Mouse (Mus musculus) limb, embryonic 12.5 days (tissue): ENCODE results near the gene Gas7. TPM values are rescaled to one million over a fixed set of nuclear protein-coding genes. Genes with fewer than 3 reads are reported as not detected.
A peak's percentile ranks its signal among the peaks of the same experiment; 100 is the strongest.

Experiments
- ATAC-seq: fragments of 200-750 bp; cut with Nextera tagmentation; 2 replicates; pipeline ENCODE4 v1.8.0; 2017; ENCODE audit warnings: low read depth, moderate TSS enrichment; ENCODE audit not compliant: insufficient number of reproducible peaks, insufficient read depth, low FRiP score, low TSS enrichment
- H3K27ac ChIP-seq: fragments of 300-500 bp; sonication (generic); 2 replicates; pipeline ENCODE4 v1.5.1; 2016; ENCODE audit warnings: mild to moderate bottlenecking, moderate library complexity
- H3K27me3 ChIP-seq: fragments of 300-500 bp; sonication (generic); 2 replicates; pipeline ENCODE4 v1.6.1; 2016; ENCODE audit warnings: mild to moderate bottlenecking, moderate library complexity
- H3K36me3 ChIP-seq: fragments of 300-500 bp; sonication (generic); 2 replicates; pipeline ENCODE4 v1.6.1; 2016; ENCODE audit warnings: mild to moderate bottlenecking, moderate library complexity
- H3K4me1 ChIP-seq: fragments of 300-500 bp; sonication (generic); replicated peaks from 2 replicates; pipeline ENCODE4 v1.6.1; 2016
- H3K4me2 ChIP-seq: fragments of 300-500 bp; sonication (generic); 2 replicates; pipeline ENCODE4 v1.6.1; 2016; ENCODE audit warnings: mild to moderate bottlenecking, moderate library complexity
- H3K4me3 ChIP-seq: fragments of 300-500 bp; sonication (generic); replicated peaks from 2 replicates; pipeline ENCODE4 v1.5.1; 2016; ENCODE audit warnings: mild to moderate bottlenecking
- H3K9ac ChIP-seq: fragments of 300-500 bp; sonication (generic); replicated peaks from 2 replicates; pipeline ENCODE4 v1.6.1; 2016; ENCODE audit warnings: mild to moderate bottlenecking, moderate library complexity
- H3K9me3 ChIP-seq: fragments of 300-500 bp; sonication (generic); 2 replicates; pipeline ENCODE4 v1.6.1; 2016; ENCODE audit warnings: mild to moderate bottlenecking, moderate library complexity
- WGBS: fragments of 180-500 bp; shearing (Covaris S2); methylation state at CpG from one replicate; pipeline ENCODE4 v1.1.7; 2016; 5-methylcytosine and 5-hydroxymethylcytosine counted together
- polyA plus RNA-seq: library from polyadenylated mRNA; unstranded; fragments of >200 nt; fragmentation: Nextera tagmentation; extraction: Ambion mirVana; gene quantifications from 2 replicates; pipeline ENCODE4 v1.2.1, GENCODE M21; 2016

The Gas7 gene
- polyA plus RNA-seq, 1 experiment from 2014 or later = 4.3 TPM

DNA sequence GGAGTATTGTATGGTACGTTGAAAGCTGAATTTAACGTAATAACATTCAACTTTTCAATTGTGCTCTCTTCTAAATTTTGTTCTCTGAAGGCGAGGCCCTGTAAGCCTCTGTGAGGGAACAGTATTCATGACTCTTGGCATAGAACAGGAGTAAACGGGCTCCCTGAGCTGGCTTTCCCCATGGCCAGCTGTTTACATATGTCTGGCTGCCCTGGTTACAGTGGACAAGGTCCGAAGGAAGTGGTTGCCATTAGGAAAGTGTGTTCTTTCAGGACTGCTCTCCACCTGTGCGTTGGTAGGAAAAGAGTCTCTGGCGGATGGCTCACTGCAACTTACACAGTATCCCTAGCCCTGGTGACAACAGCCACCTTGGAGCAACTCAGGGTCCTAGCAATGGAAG lies 171.9 kb downstream of the Gas7 start:
- Histone ChIP-seq H3K36me3 (no peaks in the 10 kb centered on the region), H3K4me1 (no peaks in the 10 kb centered on the region), H3K27ac (no peak overlapping the region), H3K4me2 (no peak overlapping the region), H3K9me3 (no peaks in the 10 kb centered on the region), H3K9ac (no peak overlapping the region), H3K27me3 (no peaks in the 10 kb centered on the region), H3K4me3 (no peak overlapping the region)
- 85% methylated on average over 7 of the region's 7 CpGs for WGBS
- no peak for ATAC-seq

DNA sequence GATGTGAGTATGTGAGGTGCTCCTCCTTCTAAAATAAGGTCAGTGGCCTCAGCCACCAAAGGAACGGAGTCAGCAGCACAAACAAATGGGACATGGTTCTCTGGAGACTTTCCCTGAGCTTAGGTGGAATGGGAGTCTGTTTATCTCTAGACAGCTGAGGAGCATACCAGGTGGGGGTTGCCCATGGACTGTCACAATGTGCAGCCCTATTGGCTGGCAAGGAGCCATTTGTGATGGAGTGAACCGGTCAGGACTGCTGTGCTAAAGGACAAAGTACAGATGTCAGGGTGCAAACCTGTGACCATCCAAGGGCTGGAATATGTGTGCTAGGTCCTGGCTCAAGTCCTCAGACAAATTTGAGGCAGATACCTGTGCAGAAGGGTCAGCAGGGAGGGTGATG lies 173.3 kb downstream of the Gas7 start:
- 81% methylated on average over 2 of the region's 2 CpGs for WGBS
- no peak overlapping the region for H3K27ac ChIP-seq
- no peaks in the 10 kb centered on the region for H3K36me3 ChIP-seq
- ATAC-seq = no peak
- no peak overlapping the region for H3K9ac ChIP-seq
- H3K4me2 ChIP-seq = no peak overlapping the region
- H3K9me3 ChIP-seq = no peaks in the 10 kb centered on the region
- H3K4me1 ChIP-seq = peaks cover 6% of the 10 kb centered on the region
- H3K4me3 ChIP-seq = no peak overlapping the region
- H3K27me3 ChIP-seq = no peaks in the 10 kb centered on the region

DNA sequence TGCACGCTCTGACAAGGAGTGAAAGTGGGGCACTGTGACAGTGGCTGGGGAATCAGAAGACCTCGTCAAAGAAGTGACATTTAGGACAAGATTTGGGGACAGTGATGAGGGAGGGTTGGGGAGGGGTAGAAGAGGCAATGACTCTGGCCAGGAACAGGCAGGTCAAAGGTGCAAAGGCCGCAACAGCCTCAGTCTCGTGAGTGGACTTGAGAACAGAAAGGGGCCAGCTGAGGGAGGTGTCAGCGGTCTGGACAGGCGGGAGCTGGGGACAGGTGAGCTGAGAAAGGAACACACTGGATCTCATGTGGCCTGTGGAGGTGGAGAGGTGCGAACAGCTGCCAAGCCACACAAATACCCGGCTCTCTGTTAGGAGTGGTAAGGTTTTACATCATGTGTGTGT lies 177.7 kb downstream of the Gas7 start:
- H3K9me3 ChIP-seq = no peaks in the 10 kb centered on the region
- H3K36me3 ChIP-seq = no peaks in the 10 kb centered on the region
- no peak overlapping the region for H3K4me3 ChIP-seq
- no peak overlapping the region for H3K9ac ChIP-seq
- 0 out of 2 replicates have a peak overlapping the region, but pooled peaks have one; percentile 80 for H3K27ac ChIP-seq
- H3K27me3 ChIP-seq = no peaks in the 10 kb centered on the region
- no peak overlapping the region for H3K4me2 ChIP-seq
- H3K4me1 ChIP-seq = peaks cover 25% of the 10 kb centered on the region
- ATAC-seq = no peak
- WGBS = 71% methylated on average over 8 of the region's 8 CpGs

DNA sequence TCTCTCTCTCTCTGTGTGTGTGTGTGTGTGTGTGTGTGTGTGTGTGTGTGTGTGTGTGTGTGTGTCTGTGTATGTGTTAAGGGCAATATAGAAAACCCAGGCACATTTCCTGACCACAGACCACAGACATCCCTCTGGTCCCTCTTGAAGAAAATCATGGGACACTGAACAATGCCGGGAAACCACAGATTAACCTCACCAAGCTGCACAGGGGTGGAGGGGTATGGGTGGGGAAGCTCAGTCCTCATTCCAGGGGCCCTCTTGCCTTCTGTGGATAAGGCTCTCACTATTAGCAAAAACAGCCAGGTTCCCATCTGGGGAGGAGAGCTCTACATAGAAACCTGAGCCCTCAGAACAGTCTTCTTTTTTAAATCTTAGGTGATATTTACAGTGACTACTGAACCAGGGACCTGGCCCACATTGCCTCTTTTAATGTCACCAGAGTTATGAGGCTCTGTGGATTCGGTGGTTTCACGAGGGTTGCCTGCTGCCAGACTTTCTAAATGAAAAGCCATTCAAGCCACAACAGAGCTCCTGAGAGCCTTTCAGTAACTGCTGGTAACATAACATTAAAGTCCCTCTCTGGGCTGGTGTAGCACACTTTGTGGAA lies 178.5 kb downstream of the Gas7 start:
- Histone ChIP-seq H3K9ac (no peak overlapping the region), H3K36me3 (no peaks in the 10 kb centered on the region), H3K9me3 (no peaks in the 10 kb centered on the region), H3K27ac (peak overlapping the region; percentile 80), H3K4me3 (no peak overlapping the region), H3K4me1 (peaks cover 25% of the 10 kb centered on the region), H3K4me2 (no peak overlapping the region), H3K27me3 (no peaks in the 10 kb centered on the region)
- 43% methylated on average over 3 of the region's 3 CpGs for WGBS
- peak; percentile 73 for ATAC-seq

DNA sequence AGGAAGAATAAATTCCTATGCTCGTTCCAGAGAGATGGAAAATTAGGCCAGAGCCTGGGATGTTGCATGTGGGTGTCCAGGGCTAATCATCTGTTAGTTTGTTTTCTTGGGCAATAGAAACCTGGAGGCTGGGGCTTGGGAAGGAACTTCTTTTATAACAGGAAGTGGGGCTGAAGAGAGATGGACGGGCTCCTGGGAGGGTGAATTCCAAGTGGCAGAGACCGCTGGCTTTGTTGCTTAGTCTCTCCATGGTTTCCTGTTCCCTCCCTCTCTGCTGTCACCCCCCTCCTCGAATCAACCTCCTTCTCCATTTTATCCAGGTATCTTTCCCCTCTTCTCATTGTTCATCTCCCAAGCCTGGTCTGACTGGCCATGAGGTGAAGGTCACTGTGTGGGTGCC lies 181.0 kb downstream of the Gas7 start:
- no peaks in the 10 kb centered on the region for H3K36me3 ChIP-seq
- H3K27me3 ChIP-seq = no peaks in the 10 kb centered on the region
- no peak for ATAC-seq
- peaks cover 25% of the 10 kb centered on the region for H3K4me1 ChIP-seq
- 56% methylated on average over 4 of the region's 4 CpGs for WGBS
- no peak overlapping the region for H3K9ac ChIP-seq
- no peak overlapping the region for H3K4me3 ChIP-seq
- H3K27ac ChIP-seq = no peak overlapping the region
- no peak overlapping the region for H3K4me2 ChIP-seq
- no peaks in the 10 kb centered on the region for H3K9me3 ChIP-seq

DNA sequence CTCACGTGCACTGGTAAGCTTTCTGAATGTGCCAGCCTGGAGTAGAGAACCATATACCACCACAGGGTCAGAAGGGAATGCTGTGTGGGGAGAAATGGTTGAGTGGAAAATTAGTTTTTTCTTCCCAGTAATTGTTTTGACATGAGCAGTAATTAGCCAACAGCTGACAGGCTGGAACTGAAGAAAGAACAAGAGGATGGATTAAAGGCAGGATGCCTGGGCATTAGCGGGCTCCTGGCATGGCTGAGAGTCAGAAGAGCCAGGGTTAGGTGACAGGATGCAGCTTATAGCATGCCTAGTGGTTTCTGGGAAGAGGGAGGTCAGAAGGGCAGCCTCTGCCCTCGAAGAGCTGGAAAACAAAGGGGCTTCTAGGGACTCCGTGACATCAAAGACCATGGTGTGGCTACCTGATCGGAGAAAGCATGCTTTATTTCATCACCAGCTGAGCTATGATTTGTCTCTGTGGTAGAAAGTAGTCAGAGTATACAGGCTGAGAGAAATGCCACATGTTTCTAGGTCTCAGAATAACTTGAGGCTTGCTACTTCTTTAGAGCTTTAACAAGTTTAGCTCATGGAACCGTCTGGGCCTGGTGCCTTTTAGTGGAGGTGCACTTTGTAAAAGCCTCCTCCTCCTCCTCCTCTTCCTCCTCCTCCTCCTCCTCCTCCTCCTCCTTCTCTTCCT lies 181.8 kb downstream of the Gas7 start:
- H3K4me2 ChIP-seq = no peak overlapping the region
- H3K27ac ChIP-seq = no peak overlapping the region
- no peaks in the 10 kb centered on the region for H3K27me3 ChIP-seq
- no peaks in the 10 kb centered on the region for H3K9me3 ChIP-seq
- ATAC-seq = no peak
- H3K4me3 ChIP-seq = no peak overlapping the region
- H3K36me3 ChIP-seq = no peaks in the 10 kb centered on the region
- H3K9ac ChIP-seq = no peak overlapping the region
- 60% methylated on average over 6 of the region's 6 CpGs for WGBS
- peaks cover 25% of the 10 kb centered on the region for H3K4me1 ChIP-seq

DNA sequence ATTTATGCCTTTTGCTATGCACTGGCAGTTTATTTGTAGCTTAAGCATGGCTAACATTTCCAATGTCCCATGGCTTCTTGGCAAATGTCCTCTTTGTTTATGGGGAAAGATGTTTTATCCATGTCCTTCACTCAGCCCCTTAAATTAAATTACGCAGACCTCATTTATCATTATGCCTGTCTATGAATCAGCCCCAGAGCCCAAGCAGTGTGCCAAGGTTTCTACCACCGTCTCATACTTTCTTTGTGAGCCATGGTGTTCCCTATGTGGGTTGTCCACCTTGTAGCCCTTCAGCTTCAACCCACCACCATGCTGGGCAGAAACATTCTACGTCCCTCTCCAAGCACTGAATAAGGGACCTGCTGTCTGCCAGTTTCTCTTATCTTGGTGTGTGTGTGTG lies 183.2 kb downstream of the Gas7 start:
- no peaks in the 10 kb centered on the region for H3K9me3 ChIP-seq
- no peak overlapping the region for H3K4me3 ChIP-seq
- no peak overlapping the region for H3K9ac ChIP-seq
- no peak overlapping the region for H3K4me2 ChIP-seq
- no peaks in the 10 kb centered on the region for H3K27me3 ChIP-seq
- no peak for ATAC-seq
- H3K4me1 ChIP-seq = peaks cover 20% of the 10 kb centered on the region
- no peaks in the 10 kb centered on the region for H3K36me3 ChIP-seq
- WGBS = 92% methylated on average over 3 of the region's 3 CpGs
- no peak overlapping the region for H3K27ac ChIP-seq

DNA sequence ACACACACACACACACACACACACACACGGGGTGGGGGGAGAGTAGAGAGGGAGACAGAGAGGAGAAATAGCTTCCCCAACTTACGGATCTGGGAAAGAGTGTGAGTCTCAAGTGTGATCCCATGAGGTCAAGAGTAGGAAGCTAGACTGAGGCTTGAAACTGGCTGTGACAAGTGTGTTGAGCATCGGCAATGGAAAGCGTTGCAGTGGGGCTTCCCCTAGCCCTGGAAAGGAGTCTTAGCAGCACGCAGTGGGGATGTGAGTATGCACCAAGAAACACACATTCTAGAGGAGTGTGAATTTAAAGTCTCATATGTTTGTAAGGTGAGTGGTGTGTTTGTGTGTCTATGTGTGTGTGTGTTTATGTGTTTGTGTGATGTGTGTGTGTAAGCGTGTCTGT lies 185.1 kb downstream of the Gas7 start:
- Histone ChIP-seq H3K36me3 (no peaks in the 10 kb centered on the region), H3K9ac (no peak overlapping the region), H3K4me3 (no peak overlapping the region), H3K4me1 (0 out of 2 replicates have a peak, but pooled peaks cover 3% of the 10 kb centered on the region), H3K4me2 (no peak overlapping the region), H3K9me3 (no peaks in the 10 kb centered on the region), H3K27me3 (no peaks in the 10 kb centered on the region), H3K27ac (no peak overlapping the region)
- WGBS = 92% methylated on average over 6 of the region's 6 CpGs
- no peak for ATAC-seq

DNA sequence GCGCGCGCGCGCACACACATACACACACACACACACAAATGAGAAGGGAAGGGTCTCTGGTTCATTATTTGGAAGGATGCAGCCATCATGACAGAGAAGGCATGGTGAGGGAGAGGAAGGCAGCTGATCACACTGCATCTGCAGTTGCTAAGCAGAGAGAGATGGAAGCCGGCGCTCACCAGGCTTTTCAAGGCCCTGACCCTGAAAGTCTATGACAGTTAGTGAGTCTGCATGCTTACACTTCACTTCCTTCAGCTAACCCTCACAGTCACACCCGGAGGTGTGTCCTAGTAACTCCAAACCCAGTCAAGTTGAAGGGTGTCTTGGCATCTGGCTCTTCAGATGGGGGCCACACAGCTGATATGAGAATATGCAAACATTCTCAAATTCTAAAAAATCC lies 187.2 kb downstream of the Gas7 start:
- H3K27ac ChIP-seq = no peak overlapping the region
- no peak overlapping the region for H3K4me2 ChIP-seq
- no peak overlapping the region for H3K4me3 ChIP-seq
- H3K27me3 ChIP-seq = no peaks in the 10 kb centered on the region
- H3K4me1 ChIP-seq = no peaks in the 10 kb centered on the region
- WGBS = 98% methylated on average over 8 of the region's 8 CpGs
- no peaks in the 10 kb centered on the region for H3K9me3 ChIP-seq
- H3K9ac ChIP-seq = no peak overlapping the region; the same call in 1 of the 2 replicates
- no peak for ATAC-seq
- no peaks in the 10 kb centered on the region for H3K36me3 ChIP-seq

DNA sequence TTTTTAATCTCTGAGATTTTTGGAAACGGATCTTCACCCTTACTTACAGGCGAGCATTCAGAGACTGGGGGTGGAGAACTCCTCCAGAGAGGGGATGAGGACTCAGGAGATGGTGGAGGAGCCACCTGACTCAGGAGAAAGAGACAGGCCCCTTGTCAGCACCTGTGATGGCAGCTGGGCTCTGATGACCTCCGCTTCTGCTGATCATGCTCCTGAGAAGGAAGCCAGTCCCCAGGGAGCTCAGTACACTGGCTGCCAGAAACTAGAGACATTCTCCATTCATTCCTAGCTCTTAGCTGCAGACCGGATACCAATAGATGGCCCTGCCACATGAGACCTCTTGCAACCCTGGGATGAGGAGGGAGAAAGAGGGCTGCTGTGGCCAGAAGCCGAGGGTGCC lies 187.6 kb downstream of the Gas7 start:
- 82% methylated on average over 5 of the region's 5 CpGs for WGBS
- Histone ChIP-seq H3K27me3 (no peaks in the 10 kb centered on the region), H3K4me3 (no peak overlapping the region), H3K9ac (no peak overlapping the region), H3K4me1 (no peaks in the 10 kb centered on the region), H3K9me3 (no peaks in the 10 kb centered on the region), H3K4me2 (no peak overlapping the region), H3K36me3 (no peaks in the 10 kb centered on the region), H3K27ac (no peak overlapping the region)
- ATAC-seq = no peak

DNA sequence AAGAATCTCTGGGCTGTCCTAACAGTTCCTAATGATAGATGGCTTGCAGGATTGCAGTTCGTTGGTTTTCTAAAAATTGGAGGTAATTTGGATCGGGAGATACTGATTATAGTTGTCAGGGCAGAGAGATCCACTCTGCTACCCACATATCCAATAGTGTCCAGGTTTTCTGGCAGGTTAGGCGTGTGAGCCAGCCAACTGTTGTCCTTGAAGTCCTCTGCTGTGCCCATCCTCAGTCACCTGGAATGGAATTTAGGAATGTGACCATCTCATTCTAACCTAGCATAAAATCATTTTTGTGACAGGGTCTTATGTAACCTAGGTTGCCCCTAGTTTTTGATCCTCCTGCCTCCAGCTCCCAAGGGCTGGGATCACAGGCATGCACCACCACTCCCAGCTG lies 188.2 kb downstream of the Gas7 start:
- no peak for ATAC-seq
- Histone ChIP-seq H3K9me3 (no peaks in the 10 kb centered on the region), H3K4me1 (no peaks in the 10 kb centered on the region), H3K36me3 (no peaks in the 10 kb centered on the region), H3K9ac (no peak overlapping the region), H3K4me3 (no peak overlapping the region), H3K27me3 (no peaks in the 10 kb centered on the region), H3K4me2 (no peak overlapping the region), H3K27ac (no peak overlapping the region)
- 86% methylated on average over 3 of the region's 3 CpGs for WGBS

DNA sequence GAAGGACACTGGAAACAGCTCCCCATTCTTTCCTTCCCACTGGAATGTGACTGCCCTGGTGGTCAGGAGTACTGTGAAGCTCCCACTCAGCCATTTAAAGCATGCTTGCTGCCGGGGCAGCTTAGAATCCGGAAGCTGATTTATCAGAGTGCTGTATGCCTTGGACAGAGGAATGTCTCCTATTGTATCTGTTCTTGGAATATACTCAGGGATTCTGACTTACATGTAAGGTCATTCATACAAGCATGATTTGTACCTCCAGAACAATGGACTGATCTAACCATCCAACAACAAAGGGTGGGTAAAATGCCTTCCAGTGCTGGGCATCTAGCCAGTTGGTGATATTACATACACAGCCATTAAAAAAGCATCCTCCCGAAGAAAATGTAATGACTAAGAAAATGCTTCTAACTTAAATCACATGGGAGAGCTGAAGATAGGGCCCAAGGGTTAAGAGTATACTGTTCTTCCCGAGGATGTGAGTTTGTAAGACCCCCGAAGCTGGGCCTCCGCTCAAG lies 189.5 kb downstream of the Gas7 start:
- H3K4me3 ChIP-seq = no peak overlapping the region
- H3K36me3 ChIP-seq = no peaks in the 10 kb centered on the region
- H3K27ac ChIP-seq = no peak overlapping the region
- no peak overlapping the region for H3K9ac ChIP-seq
- no peak for ATAC-seq
- H3K4me2 ChIP-seq = no peak overlapping the region
- H3K27me3 ChIP-seq = no peaks in the 10 kb centered on the region
- no peaks in the 10 kb centered on the region for H3K4me1 ChIP-seq
- H3K9me3 ChIP-seq = no peaks in the 10 kb centered on the region
- 92% methylated on average over 6 of the region's 6 CpGs for WGBS
